Mouse (Mus musculus) heart, embryonic 10.5 days (tissue): Measurements from ENCODE around the gene Aldh3a1. TPM values are rescaled to one million over a fixed set of nuclear protein-coding genes. Genes with fewer than 3 reads are reported as not detected.

Source experiments
- polyA plus RNA-seq: library from polyadenylated mRNA; unstranded; fragments of >200 nt; fragmentation: Nextera tagmentation; extraction: Ambion mirVana; gene quantifications from 2 replicates; pipeline ENCODE4 v1.2.1, GENCODE M21; 2016

Gene Aldh3a1
- polyA plus RNA-seq, 1 experiment from 2014 or later, result not detected

Other genes starting within 250 kb of the Aldh3a1 start
- gene Kcnj12, start 185.0 kb upstream of the Aldh3a1 start, polyA plus RNA-seq, result 1.4 and 1.7 TPM in 2 replicates
- 1.1 and 1.2 TPM in 2 replicates for gene Tnfrsf13b, start 80.8 kb upstream of the Aldh3a1 start, polyA plus RNA-seq
- gene Usp22, start 32.5 kb upstream of the Aldh3a1 start, polyA plus RNA-seq, result 105 and 106 TPM in 2 replicates
- 26.3 and 29.1 TPM in 2 replicates for gene Aldh3a2, start 59.9 kb downstream of the Aldh3a1 start, polyA plus RNA-seq
- gene Slc47a2, start 135.3 kb downstream of the Aldh3a1 start, polyA plus RNA-seq, result 0.20 TPM in 1 of 2 replicates, not detected in the other
- 11.3 and 27.9 TPM in 2 replicates for gene Slc47a1, start 170.8 kb downstream of the Aldh3a1 start, polyA plus RNA-seq
- gene Rnf112, start 246.6 kb downstream of the Aldh3a1 start, polyA plus RNA-seq, result 0.10 and 0.77 TPM in 2 replicates